In the genomic region with DNA sequence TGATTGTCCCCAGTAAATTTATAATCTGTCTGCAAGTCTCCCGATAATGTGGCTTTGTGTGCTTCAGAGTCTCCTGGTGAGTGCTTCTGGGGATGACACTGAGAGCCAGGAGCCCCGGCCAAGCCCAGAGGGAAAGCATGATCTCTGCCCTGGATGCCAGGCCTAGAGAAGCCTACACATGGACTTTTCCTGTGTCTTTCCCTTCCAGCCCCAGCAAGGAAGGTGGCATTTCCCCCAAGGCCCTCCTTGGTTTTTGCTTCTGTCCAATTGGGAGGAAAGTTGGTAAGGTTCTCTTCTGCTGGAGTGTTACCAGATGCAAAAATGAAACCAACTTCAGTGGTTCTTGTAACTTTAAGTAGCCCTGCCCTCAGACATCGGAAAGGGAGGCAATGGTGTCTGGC, we compare ENCODE assay signal across 9 mouse cellular contexts. TPM values are rescaled to one million over a fixed set of nuclear protein-coding genes. Genes with fewer than 3 reads are reported as not detected.
DNase-seq lines count a peak whose midpoint lies in the region; ATAC-seq and TF ChIP-seq lines count a peak whose summit lies in the region.
"Had no signal": no experiment of that assay in that cellular context is flagged by ENCODE, and none has a peak within 500 bp of the region (broad histone marks: within the 10 kb centered on the region; RNA-seq: fewer than 3 reads in every experiment).

No protein-coding gene starts in this region.

- ATAC-seq in forebrain, embryonic 11.5 days (replicated peaks; ENCODE audit: low FRiP score), result no peak
- no peak for ATAC-seq in hindbrain, postnatal 0 days
- ATAC-seq: Patski had no signal

- no peaks in the 10 kb centered on the region for H3K36me3 ChIP-seq in CH12.LX (replicated peaks in 1 of 2; ENCODE audit: control insufficient read depth in 1 of 2, insufficient read depth in 1 of 2, low read length in 1 of 2)
- no peaks in the 10 kb centered on the region for H3K36me3 ChIP-seq in forebrain, embryonic 11.5 days (ENCODE audit: control insufficient read depth, insufficient read depth, low read length)
- H3K36me3 ChIP-seq in hindbrain, postnatal 0 days (ENCODE audit: insufficient read depth, low read length), result no peaks in the 10 kb centered on the region

- H3K4me1 ChIP-seq in CH12.LX (ENCODE audit: control insufficient read depth in 1 of 2, insufficient read depth in 2 of 2), result peaks cover 8 to 60% of the 10 kb centered on the region in 2 experiments
- peaks cover 33% of the 10 kb centered on the region for H3K4me1 ChIP-seq in forebrain, embryonic 11.5 days (replicated peaks; ENCODE audit: control insufficient read depth, insufficient read depth, low read length)
- peaks cover 40% of the 10 kb centered on the region for H3K4me1 ChIP-seq in hindbrain, postnatal 0 days (ENCODE audit: insufficient read depth, low read length)

- TF ChIP-seq EP300 in CH12.LX (IDR thresholded peaks at IDR 0.05; ENCODE audit: low read length), result no peak

- peak overlapping the region; percentile 64 to 89 (median 77) for H3K4me3 ChIP-seq in CH12.LX (replicated peaks in 1 of 3; ENCODE audit: low read depth in 2 of 3, low read length in 2 of 3, poor library complexity in 1 of 3)
- H3K4me3 ChIP-seq in forebrain, embryonic 11.5 days (ENCODE audit: low read depth, low read length), result no peak overlapping the region
- H3K4me3 ChIP-seq in hindbrain, postnatal 0 days (ENCODE audit: low read length), result peak overlapping the region; percentile 47

- peaks cover 45% of the 10 kb centered on the region for H3K79me2 ChIP-seq in CH12.LX (replicated peaks; ENCODE audit: control insufficient read depth, extremely low read depth, insufficient read depth, poor library complexity, severe bottlenecking)

- peak overlapping the region; percentile 97 for H3K4me2 ChIP-seq in CH12.LX (ENCODE audit: insufficient read depth, low read depth, poor library complexity, severe bottlenecking)
- peak overlapping the region; percentile 5; the same call in 1 of the 2 replicates for H3K4me2 ChIP-seq in forebrain, embryonic 11.5 days (ENCODE audit: low read depth, low read length, severe bottlenecking)
- H3K4me2 ChIP-seq in hindbrain, postnatal 0 days (ENCODE audit: low read depth, low read length), result peak overlapping the region; percentile 76

- TF ChIP-seq POLR2A in CH12.LX (IDR thresholded peaks at IDR 0.05; ENCODE audit: low read depth, low read length), result 0 out of 2 replicates have a peak, but pooled peaks have one; percentile 33

- no peak for TF ChIP-seq CTCF in CH12.LX (conservative IDR thresholded peaks at IDR 0.05 in 1 of 2, IDR thresholded peaks at IDR 0.05 in 1 of 2; ENCODE audit: low read depth in 2 of 2, low read length in 2 of 2)
- no peak for TF ChIP-seq CTCF in hindbrain, postnatal 0 days (IDR thresholded peaks at IDR 0.05; ENCODE audit: low read depth)

- H3K27ac ChIP-seq in CH12.LX (ENCODE audit: insufficient read depth, low read depth), result peak overlapping the region; percentile 93
- H3K27ac ChIP-seq in forebrain, embryonic 11.5 days (ENCODE audit: low read depth, low read length), result no peak overlapping the region
- H3K27ac ChIP-seq in hindbrain, postnatal 0 days, result peak overlapping the region; percentile 75

- H3K27me3 ChIP-seq in CH12.LX (replicated peaks), result no peaks in the 10 kb centered on the region
- H3K27me3 ChIP-seq in forebrain, embryonic 11.5 days (ENCODE audit: control insufficient read depth, insufficient read depth, low read length), result no peaks in the 10 kb centered on the region
- no peaks in the 10 kb centered on the region for H3K27me3 ChIP-seq in hindbrain, postnatal 0 days (ENCODE audit: insufficient read depth, low read length)
- H3K27me3 ChIP-seq: Patski had no signal

- intact Hi-C loops in heart, postnatal 25 days (cut with DNase I), result no loop called here

- in situ Hi-C loops in CH12.LX (cut with MboI; ENCODE audit: low pct_ligation_motif_present, low pct_unique_long_range_greater_than_20kb, low sequenced_read_pairs), result no loop called here

- dilution Hi-C loops in CH12.LX (cut with MboI; ENCODE audit: extremely low pct_ligation_motif_present, extremely low pct_unique_long_range_greater_than_20kb, low sequenced_read_pairs), result no loop called here

- WGBS in forebrain, embryonic 11.5 days, result 72% methylated on average over 3 of the region's 3 CpGs
- WGBS in hindbrain, postnatal 0 days, result 23% methylated on average over 3 of the region's 3 CpGs

- H3K9me3 ChIP-seq in CH12.LX (replicated peaks; ENCODE audit: low read length), result no peaks in the 10 kb centered on the region
- H3K9me3 ChIP-seq in forebrain, embryonic 11.5 days (ENCODE audit: control insufficient read depth, low read length), result no peaks in the 10 kb centered on the region
- H3K9me3 ChIP-seq in hindbrain, postnatal 0 days (ENCODE audit: low read length), result no peaks in the 10 kb centered on the region

- H3K9ac ChIP-seq in CH12.LX (ENCODE audit: insufficient read depth, low read depth), result peak overlapping the region; percentile 91
- no peak overlapping the region for H3K9ac ChIP-seq in forebrain, embryonic 11.5 days (ENCODE audit: low read length)
- H3K9ac ChIP-seq in hindbrain, postnatal 0 days (replicated peaks; ENCODE audit: low read length), result peak overlapping the region; percentile 39; the same call in 1 of the 2 replicates

- no peak for TF ChIP-seq RAD21 in CH12.LX (IDR thresholded peaks at IDR 0.05; ENCODE audit: low read depth, low read length)

- peak; percentile 54 to 67 for DNase-seq in heart, adult 18-20 months
- DNase-seq in heart, postnatal 25 days (ENCODE audit: low spot score), result no peak
- no peak for DNase-seq in CH12.LX (ENCODE audit: extremely low read depth)
- no peak for DNase-seq in forebrain, embryonic 11.5 days (ENCODE audit: low spot score)
- DNase-seq in hindbrain, postnatal 0 days (ENCODE audit: low spot score), result peak; percentile 59
- DNase-seq in naive thymus-derived CD4-positive, alpha-beta T cell, adult 2 months (ENCODE audit: low read depth), result peak; percentile 57
- no peak for DNase-seq in urinary bladder, postnatal 14 days (ENCODE audit: low spot score)
- no peak for DNase-seq in right cerebral cortex, adult 2 months (ENCODE audit: low spot score in 2 of 2)

TF ChIP-seq in CH12.LX, 34 proteins besides CTCF, POLR2A, EP300 and RAD21:
- TF ChIP-seq MXI1 (IDR thresholded peaks at IDR 0.05; ENCODE audit: low read depth, low read length), result 0 out of 2 replicates have a peak, but pooled peaks have one; percentile 11
- no peak for TF ChIP-seq NELFE (IDR thresholded peaks at IDR 0.05; ENCODE audit: low read depth, low read length)
- TF ChIP-seq NRF1 (IDR thresholded peaks at IDR 0.05; ENCODE audit: low read depth, low read length), result no peak

RNA-seq across cellular contexts. Expression of gene Maml2, which starts 2.3 kb away (rescaled TPM):
- total RNA-seq in heart, adult 18-20 months (2021), result 1 to 10 TPM; 5.3 to 6.0 TPM
- total RNA-seq in heart, postnatal 25 days (2021), result 1 to 10 TPM; 5.0 to 6.4 TPM
- total RNA-seq in CH12.LX (2012; rRNA removed) (4.6 and 5.9 TPM in 2 replicates), CH12.LX (2014; rRNA removed) (4.3 and 5.9 TPM in 2 replicates)
- polyA plus RNA-seq in CH12.LX (2012; ENCODE audit: insufficient read length, low read depth), result 5.6 and 9.1 TPM in 2 replicates
- polyA plus RNA-seq in forebrain, embryonic 11.5 days (2014; fragmentation: Nextera tagmentation; extraction: Ambion mirVana), result 9.8 and 9.9 TPM in 2 replicates
- 11.2 and 11.6 TPM in 2 replicates for total RNA-seq in hindbrain, postnatal 0 days (2014; rRNA removed)
- polyA plus RNA-seq in hindbrain, postnatal 0 days (2015; fragmentation: Nextera tagmentation; extraction: Ambion mirVana), result 11.4 and 11.6 TPM in 2 replicates

RNA-seq across cellular contexts. Expression of gene Ccdc82, which starts 53.3 kb away (rescaled TPM):
- total RNA-seq in heart, adult 18-20 months (2021), result 1 to 10 TPM; 7.8 to 9.8 TPM
- total RNA-seq in heart, postnatal 25 days (2021), result 1 to 10 TPM; 6.7 to 8.0 TPM
- total RNA-seq in CH12.LX (2012; rRNA removed), result 8.1 and 9.5 TPM in 2 replicates
- total RNA-seq in CH12.LX (2014; rRNA removed), result 11.3 and 14.2 TPM in 2 replicates
- 11.9 and 12.6 TPM in 2 replicates for polyA plus RNA-seq in CH12.LX (2012; ENCODE audit: insufficient read length, low read depth)
- polyA plus RNA-seq in forebrain, embryonic 11.5 days (2014; fragmentation: Nextera tagmentation; extraction: Ambion mirVana), result 10.9 and 12.3 TPM in 2 replicates
- total RNA-seq in hindbrain, postnatal 0 days (2014; rRNA removed), result 16.1 and 18.7 TPM in 2 replicates
- 11.0 and 11.1 TPM in 2 replicates for polyA plus RNA-seq in hindbrain, postnatal 0 days (2015; fragmentation: Nextera tagmentation; extraction: Ambion mirVana)

RNA-seq across cellular contexts. Expression of gene Jrkl, which starts 54.4 kb away (rescaled TPM):
- 1 to 10 TPM; 5.3 to 5.5 TPM for total RNA-seq in heart, adult 18-20 months (2021)
- 1 to 10 TPM; 6.5 to 7.0 TPM for total RNA-seq in heart, postnatal 25 days (2021)
- 2.3 and 2.4 TPM in 2 replicates for total RNA-seq in CH12.LX (2012; rRNA removed)
- 3.7 and 4.2 TPM in 2 replicates for total RNA-seq in CH12.LX (2014; rRNA removed)
- polyA plus RNA-seq in CH12.LX (2012; ENCODE audit: insufficient read length, low read depth), result 2.5 and 3.1 TPM in 2 replicates
- polyA plus RNA-seq in forebrain, embryonic 11.5 days (2014; fragmentation: Nextera tagmentation; extraction: Ambion mirVana), result 8.6 and 9.0 TPM in 2 replicates
- total RNA-seq in hindbrain, postnatal 0 days (2014; rRNA removed), result 2.8 and 3.6 TPM in 2 replicates
- polyA plus RNA-seq in hindbrain, postnatal 0 days (2015; fragmentation: Nextera tagmentation; extraction: Ambion mirVana), result 4.1 and 5.5 TPM in 2 replicates

Comparison
In these comparisons a context has a peak if more than half of its experiments do, and no peak if none do; other contexts are left out.
1. DNase-seq: peak in heart, adult 18-20 months (2 of 2), hindbrain, postnatal 0 days (single experiment) and naive thymus-derived CD4-positive, alpha-beta T cell, adult 2 months (single experiment); none in heart, postnatal 25 days (single experiment), CH12.LX (single experiment), forebrain, embryonic 11.5 days (single experiment), urinary bladder, postnatal 14 days (single experiment) and right cerebral cortex, adult 2 months (0 of 2).
2. H3K4me2 ChIP-seq: peak in every context shown above with its lines; median percentile 97 in CH12.LX; 76 in hindbrain, postnatal 0 days; 5 in forebrain, embryonic 11.5 days.